Mouse (Mus musculus): ENCODE data around the gene Wars2. TPM values are rescaled to one million over a fixed set of nuclear protein-coding genes. Genes with fewer than 3 reads are reported as not detected.

The Wars2 gene
- total RNA-seq, 1 experiment from 2014 or later, result 6.4 TPM

- no peak for ATAC-seq (ENCODE audit: extremely low read depth, insufficient number of reproducible peaks, low FRiP score, poor library complexity, severe bottlenecking)
Measured at GRCm38 (mm10) chr3:99242481-99242880, 101.6 kb downstream of the Wars2 start.

- no peak for ATAC-seq (ENCODE audit: extremely low read depth, insufficient number of reproducible peaks, low FRiP score, poor library complexity, severe bottlenecking)
Measured at GRCm38 (mm10) chr3:99245341-99245740, 104.5 kb downstream of the Wars2 start.

DNA sequence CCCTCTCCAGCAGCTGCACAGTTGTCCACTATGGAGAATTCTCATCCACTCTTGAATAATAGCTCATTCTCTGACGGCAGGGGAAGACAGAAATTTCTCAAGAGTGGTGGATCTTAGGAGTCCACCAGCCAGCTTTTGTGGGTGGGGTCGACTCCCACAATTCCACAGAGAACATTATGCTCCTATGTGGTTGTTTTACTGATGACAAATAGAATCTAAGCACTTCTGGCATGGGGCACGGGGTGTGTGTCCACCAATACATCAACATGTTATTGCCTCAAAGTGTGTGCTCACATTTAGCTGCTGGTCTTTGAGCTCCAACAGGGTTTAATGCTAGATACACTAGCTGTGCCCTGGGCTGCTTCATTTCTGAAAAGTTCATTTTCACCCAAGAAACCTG lies 105.8 kb downstream of the Wars2 start:
- no peak for ATAC-seq (ENCODE audit: extremely low read depth, insufficient number of reproducible peaks, low FRiP score, poor library complexity, severe bottlenecking)

DNA sequence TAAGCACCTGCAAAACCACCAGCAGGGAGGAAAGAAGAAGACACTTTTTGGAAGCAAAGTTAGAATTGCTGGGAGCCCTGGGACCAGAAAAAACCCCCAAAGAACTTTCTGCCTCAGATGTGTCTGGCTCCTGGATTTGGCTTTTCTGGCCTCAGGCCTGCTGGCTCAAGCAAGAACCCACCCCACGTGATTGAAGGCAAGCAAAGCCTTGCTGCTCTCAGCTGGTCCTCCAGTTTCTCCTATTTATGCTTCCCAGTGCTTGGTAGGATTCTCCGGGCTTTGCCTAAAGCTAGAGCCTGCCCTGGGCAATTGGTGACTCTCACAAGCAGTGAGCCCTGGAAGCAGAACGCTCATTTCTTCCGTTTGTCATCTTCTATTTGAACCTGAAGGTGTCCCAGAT lies 106.7 kb downstream of the Wars2 start:
- no peak for ATAC-seq (ENCODE audit: extremely low read depth, insufficient number of reproducible peaks, low FRiP score, poor library complexity, severe bottlenecking)

GRCm38 (mm10) chr3:99247996-99248801 lies 107.3 kb downstream of the Wars2 start:
- ATAC-seq (ENCODE audit: extremely low read depth, insufficient number of reproducible peaks, low FRiP score, poor library complexity, severe bottlenecking), result no peak

DNA sequence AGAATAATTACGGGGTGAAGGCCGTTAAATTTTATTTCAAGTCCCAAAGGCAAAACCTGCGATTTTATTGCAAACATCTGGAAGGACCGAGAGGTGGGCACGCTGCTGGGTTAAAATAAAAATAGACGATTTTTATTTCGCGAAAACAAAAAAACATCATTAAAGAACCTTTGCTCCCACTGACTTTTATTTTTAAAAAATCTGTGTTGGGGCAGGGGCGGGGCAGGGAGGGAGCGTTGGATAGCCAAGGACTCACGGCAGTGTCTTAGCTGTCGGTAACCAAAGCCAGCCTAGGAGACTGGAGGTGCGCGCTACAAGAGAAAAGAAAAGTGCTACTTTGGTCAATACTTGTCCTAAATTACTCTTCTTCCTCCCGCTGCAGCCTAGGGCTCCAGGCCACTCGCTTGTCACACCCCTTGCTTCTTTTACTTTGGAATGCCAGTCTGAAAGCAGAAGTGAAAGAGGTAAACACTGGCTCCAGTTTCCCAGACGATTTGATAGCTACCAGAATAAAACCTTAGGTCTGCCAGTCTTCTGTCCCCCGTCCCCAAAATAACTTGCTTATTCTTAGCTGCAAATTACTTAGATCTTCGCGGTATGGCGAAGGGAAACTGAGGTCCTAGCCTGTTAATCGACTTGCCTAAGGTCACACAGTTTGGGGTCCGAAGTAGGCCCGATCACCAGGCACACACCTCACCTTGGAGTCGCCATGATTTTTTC lies 108.1 kb downstream of the Wars2 start:
- ATAC-seq (ENCODE audit: extremely low read depth, insufficient number of reproducible peaks, low FRiP score, poor library complexity, severe bottlenecking), result no peak

DNA sequence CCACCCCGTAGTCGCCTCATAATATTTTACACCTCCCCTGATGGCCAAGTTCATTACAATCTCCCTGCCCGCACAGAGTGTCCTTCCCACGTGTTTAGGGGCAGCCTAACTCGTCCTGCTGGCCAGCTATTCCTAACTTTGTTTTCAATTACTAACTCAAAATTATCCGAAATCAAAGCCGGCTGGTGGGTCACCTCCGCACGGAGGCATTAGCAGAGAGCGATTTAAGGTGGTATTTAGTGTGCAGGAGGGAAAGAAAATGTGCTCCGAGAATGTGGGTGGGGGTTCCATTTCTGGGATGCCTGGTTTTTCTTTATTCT lies 108.6 kb downstream of the Wars2 start:
- ATAC-seq (ENCODE audit: extremely low read depth, insufficient number of reproducible peaks, low FRiP score, poor library complexity, severe bottlenecking), result no peak

GRCm38 (mm10) chr3:99249906-99250305 lies 109.0 kb downstream of the Wars2 start:
- ATAC-seq (ENCODE audit: extremely low read depth, insufficient number of reproducible peaks, low FRiP score, poor library complexity, severe bottlenecking), result no peak

- ATAC-seq (ENCODE audit: extremely low read depth, insufficient number of reproducible peaks, low FRiP score, poor library complexity, severe bottlenecking), result no peak
Measured at GRCm38 (mm10) chr3:99251271-99252165, 110.7 kb downstream of the Wars2 start.

- ATAC-seq (ENCODE audit: extremely low read depth, insufficient number of reproducible peaks, low FRiP score, poor library complexity, severe bottlenecking), result no peak
Measured at GRCm38 (mm10) chr3:99252461-99253091, 111.7 kb downstream of the Wars2 start.

DNA sequence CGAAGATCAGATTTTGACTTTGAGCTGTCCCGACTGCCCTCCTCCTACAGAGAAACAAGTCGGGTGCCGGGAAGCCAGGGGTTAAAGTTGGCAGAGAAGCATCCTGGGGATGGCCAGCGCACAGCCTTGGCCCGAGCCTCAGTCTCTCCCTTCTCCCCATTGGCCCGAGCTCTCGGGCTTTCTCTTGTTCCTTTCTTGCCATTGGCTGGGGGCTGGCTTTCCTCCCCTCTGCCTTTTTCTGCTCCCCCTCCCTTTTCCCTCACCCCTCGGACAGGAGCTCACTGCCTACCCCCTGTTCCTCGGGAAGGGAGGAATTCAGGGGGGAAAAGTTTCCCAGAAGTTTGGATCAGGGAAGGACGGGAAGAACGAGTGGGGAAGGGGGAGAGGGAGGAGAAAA lies 112.2 kb downstream of the Wars2 start:
- ATAC-seq (ENCODE audit: extremely low read depth, insufficient number of reproducible peaks, low FRiP score, poor library complexity, severe bottlenecking), result no peak

- ATAC-seq (ENCODE audit: extremely low read depth, insufficient number of reproducible peaks, low FRiP score, poor library complexity, severe bottlenecking), result no peak
Measured at GRCm38 (mm10) chr3:99253497-99254451, 112.9 kb downstream of the Wars2 start.

DNA sequence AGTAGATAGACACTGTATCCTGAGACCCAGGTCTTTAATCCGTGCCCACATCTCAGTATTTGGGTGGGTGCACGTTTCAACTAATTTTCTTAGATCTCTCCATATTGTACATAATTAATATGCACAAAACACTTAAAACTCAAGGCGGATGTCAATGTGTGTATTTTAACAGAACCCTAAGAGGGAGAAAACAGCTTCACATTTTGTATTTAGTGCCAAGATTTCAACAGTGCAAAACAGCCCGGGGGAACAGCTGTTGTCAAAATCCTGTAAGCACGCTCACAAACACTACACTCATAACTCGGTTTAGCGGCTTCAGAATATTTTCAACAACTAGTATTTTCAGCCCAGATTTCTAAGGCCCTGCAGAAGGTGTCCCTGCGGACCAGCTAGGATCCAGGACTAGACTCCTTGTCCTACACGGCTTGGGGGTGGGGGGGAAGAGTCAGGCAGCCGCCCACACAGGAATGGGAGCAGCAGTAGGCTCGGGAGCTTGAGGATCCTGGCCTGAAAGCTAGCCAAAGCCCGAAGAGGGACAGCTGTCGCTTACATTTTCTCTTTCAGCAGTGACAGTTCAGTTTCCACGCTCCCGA lies 113.8 kb downstream of the Wars2 start:
- no peak for ATAC-seq (ENCODE audit: extremely low read depth, insufficient number of reproducible peaks, low FRiP score, poor library complexity, severe bottlenecking)

DNA sequence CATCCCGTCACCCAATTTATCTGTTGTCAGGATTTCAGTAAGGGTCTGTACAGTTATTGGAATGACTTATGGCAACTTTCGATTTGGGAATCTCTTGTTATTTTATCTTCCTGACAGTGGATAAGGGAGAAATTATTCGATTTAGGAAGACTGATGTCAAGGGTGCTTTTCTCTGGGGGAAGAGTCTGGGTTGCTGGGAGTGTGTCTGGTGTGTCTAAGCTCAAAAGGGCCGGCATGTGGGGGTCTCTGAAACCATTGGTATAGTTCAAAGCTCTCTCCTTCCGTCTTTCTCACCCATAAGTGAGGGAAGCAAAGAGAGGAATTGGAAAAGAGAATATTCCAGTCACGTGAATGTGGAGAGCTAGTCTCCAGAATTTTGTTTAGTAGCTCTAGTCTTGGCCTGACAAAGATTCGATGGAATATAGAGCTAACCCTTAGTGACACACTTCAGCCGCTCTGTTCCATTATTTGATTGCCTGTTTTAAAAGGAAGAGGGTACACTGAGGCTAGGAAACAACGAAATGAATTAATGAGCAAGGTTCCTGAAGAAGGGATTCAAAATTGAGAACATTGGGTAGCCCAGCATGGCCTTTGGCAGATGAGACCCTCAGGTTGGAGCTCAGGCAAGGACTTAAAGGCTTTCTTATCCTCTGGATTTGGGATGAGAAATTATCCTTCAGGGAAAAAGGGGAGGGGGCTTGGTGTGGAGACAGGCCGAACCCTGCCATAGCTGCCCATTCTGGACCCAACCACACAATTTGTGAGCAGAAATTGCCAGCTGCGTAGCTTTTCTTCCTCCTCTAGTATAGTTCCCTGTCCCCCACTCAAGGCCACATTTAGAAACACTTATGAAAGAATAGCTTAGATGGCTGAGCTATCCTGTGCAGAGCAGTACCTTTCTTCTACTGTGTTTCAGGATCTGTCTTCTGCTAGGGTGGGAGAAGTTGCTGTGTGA lies 114.8 kb downstream of the Wars2 start:
- no peak for ATAC-seq (ENCODE audit: extremely low read depth, insufficient number of reproducible peaks, low FRiP score, poor library complexity, severe bottlenecking)

DNA sequence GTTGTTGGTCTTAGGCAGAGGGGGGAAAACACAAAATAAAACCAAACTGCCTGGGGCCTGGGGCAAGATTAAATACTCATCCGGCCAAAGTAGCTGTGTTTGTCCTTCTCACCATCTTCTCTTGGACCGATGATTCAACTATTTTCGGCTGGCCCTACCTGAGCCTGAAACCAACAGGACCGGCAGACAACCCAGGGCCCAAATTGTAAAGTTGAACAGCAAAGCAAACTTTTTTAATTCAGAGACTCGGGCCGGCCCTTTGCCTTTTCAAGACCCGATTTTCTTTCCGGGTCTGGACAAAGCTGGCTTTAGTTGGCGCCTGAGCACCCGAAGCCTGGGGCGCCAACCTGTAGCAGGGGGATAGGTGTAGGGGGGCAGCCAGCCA lies 115.5 kb downstream of the Wars2 start:
- ATAC-seq (ENCODE audit: extremely low read depth, insufficient number of reproducible peaks, low FRiP score, poor library complexity, severe bottlenecking), result no peak

DNA sequence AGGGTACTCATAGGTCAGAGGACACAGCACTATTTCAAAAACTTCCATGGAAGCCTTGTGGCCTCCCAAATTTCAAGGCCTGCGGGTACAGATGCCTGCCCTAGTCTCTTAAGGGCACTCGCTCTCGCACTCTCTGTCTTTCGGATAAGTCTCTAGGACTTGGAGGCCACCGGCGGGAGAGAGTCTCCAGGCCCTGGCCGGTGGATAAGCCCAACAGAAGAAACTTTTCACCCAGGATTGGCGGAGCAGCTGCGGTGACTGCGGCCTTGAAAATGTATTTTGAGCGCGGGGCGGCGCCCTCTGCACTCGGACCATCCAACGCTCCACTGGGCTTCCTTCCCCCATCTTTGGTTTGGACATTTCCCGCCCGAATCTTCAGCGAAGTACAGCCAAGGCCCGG lies 115.9 kb downstream of the Wars2 start:
- no peak for ATAC-seq (ENCODE audit: extremely low read depth, insufficient number of reproducible peaks, low FRiP score, poor library complexity, severe bottlenecking)

Data from neutrophil, adult 5-6 weeks (primary cell).